Mouse (Mus musculus) E14TG2a.4 (cell line): ENCODE measurements around the gene Hdac10.

Source experiments
- CTCF ChIP-seq: conservative IDR thresholded peaks from 2 replicates; pipeline ENCODE4 v1.5.1; 2014; ENCODE audit warnings: low read length
- NANOG ChIP-seq: IDR thresholded peaks from 2 replicates; pipeline ENCODE4 v1.6.1; 2014; ENCODE audit warnings: borderline replicate concordance, low read length, mixed read lengths

- TF ChIP-seq CTCF = no peak
- no peak for TF ChIP-seq NANOG
These were observed 18.0 kb upstream of the Hdac10 start for GRCm38 (mm10) chr15:89146537-89146936.
